Mouse (Mus musculus) ES-E14 (cell line): ENCODE results near the gene Piezo1. TPM values are rescaled to one million over a fixed set of nuclear protein-coding genes. Genes with fewer than 3 reads are reported as not detected.

Experiments used
- DNase-seq: peaks from one replicate; pipeline ENCODE4 v3.0.0-alpha.2; 2013; ENCODE audit warnings: low read depth, low spot score
- H3K27ac ChIP-seq: 2 replicates; pipeline ENCODE4 v1.5.1; 2012; ENCODE audit warnings: low read depth, mild to moderate bottlenecking, low read length, moderate library complexity, mixed read lengths; ENCODE audit not compliant: poor library complexity, insufficient read depth, severe bottlenecking
- H3K36me3 ChIP-seq: 2 replicates; pipeline ENCODE4 v1.6.1; 2012; ENCODE audit warnings: mild to moderate bottlenecking, low read length, moderate library complexity, mixed read lengths; ENCODE audit not compliant: control insufficient read depth, poor library complexity, insufficient read depth, severe bottlenecking
- H3K4me1 ChIP-seq, 2 experiments: fragments of 150-350 bp in 1 of 2; sonication (generic) in 1 of 2; 2 replicates each; pipeline ENCODE4 v1.6.1; 2012; ENCODE audit warnings: low read length in 2 of 2, mild to moderate bottlenecking in 1 of 2, mixed read lengths in 1 of 2; ENCODE audit not compliant: control insufficient read depth in 2 of 2, insufficient read depth in 2 of 2, poor library complexity in 1 of 2
- H3K4me3 ChIP-seq, 2 experiments: fragments of 150-350 bp in 1 of 2; sonication (generic) in 1 of 2; 2 replicates each; pipeline ENCODE4 v1.5.1; 2012; ENCODE audit warnings: low read length in 2 of 2, low read depth in 1 of 2, mild to moderate bottlenecking in 1 of 2, mixed read lengths in 1 of 2; ENCODE audit not compliant: insufficient read depth in 1 of 2, poor library complexity in 1 of 2, severe bottlenecking in 1 of 2
- H3K9ac ChIP-seq: 2 replicates; pipeline ENCODE4 v1.6.1; 2012; ENCODE audit warnings: low read depth, mild to moderate bottlenecking, low read length, mixed read lengths; ENCODE audit not compliant: poor library complexity, insufficient read depth, severe bottlenecking
- H3K9me3 ChIP-seq: fragments of 150-350 bp; sonication (generic); 2 replicates; pipeline ENCODE4 v1.6.1; 2012; ENCODE audit warnings: low read depth, mild to moderate bottlenecking, low read length; ENCODE audit not compliant: control insufficient read depth, insufficient read depth
- CHD2 ChIP-seq: IDR thresholded peaks from 2 replicates; pipeline ENCODE4 v1.6.1; 2014; ENCODE audit warnings: mild to moderate bottlenecking, low read depth, low read length, inconsistent platforms
- HCFC1 ChIP-seq: IDR thresholded peaks from 2 replicates; pipeline ENCODE4 v1.6.1; 2012; ENCODE audit warnings: low read length, inconsistent platforms, borderline replicate concordance; ENCODE audit not compliant: insufficient read depth
- MAFK ChIP-seq: IDR thresholded peaks from 2 replicates; pipeline ENCODE4 v1.6.1; 2014; ENCODE audit warnings: mild to moderate bottlenecking, low read depth, low read length, inconsistent platforms; ENCODE audit not compliant: insufficient read depth
- ZC3H11A ChIP-seq: IDR thresholded peaks from 2 replicates; pipeline ENCODE4 v1.6.1; 2012; ENCODE audit warnings: low read depth, mild to moderate bottlenecking, inconsistent platforms, low read length, borderline replicate concordance
- ZNF384 ChIP-seq: IDR thresholded peaks from 2 replicates; pipeline ENCODE4 v1.6.1; 2012; ENCODE audit warnings: low read depth, low read length, inconsistent platforms
- in situ Hi-C, 2 experiments: fragments of 600-800 bp; cut with MboI; formaldehyde crosslinking; loops; one replicate each; pipeline ENCODE4 v1.15.1; 2025; ENCODE audit warnings: low sequenced_read_pairs in 2 of 2, inconsistent platforms in 1 of 2; ENCODE audit not compliant: unreplicated experiment in 2 of 2
- total RNA-seq: library from RNA; depleted of rRNA; stranded (reverse); fragments of 300-350 nt; gene quantifications from 2 replicates; pipeline ENCODE4 v1.2.3, GENCODE M21; 2012

The Piezo1 gene
- total RNA-seq, 1 experiment = 204 TPM

DNA sequence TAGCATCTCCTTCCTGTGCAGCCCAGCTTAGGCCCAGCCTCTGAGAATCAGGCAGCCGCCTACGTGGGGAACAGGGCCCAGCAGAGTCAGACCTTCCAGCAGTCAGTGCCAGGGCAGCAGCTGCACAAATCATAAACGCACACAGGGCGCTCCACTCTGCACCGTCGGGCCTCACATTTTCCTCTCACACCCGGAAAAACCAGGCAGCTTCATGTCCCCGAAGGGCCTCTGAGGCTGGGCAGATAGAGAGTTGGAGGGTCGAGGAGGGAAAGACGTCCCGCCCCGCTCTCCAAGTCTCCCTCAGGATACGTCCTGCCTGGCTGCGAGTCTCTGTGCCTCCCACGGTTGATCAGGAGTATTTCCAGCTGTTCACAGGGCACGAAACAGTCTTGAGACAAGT, 39.6 kb downstream of the Piezo1 start:
- no peak overlapping the region for H3K27ac ChIP-seq
- peaks cover 14% of the 10 kb centered on the region; the same call in 1 of the 2 replicates for H3K36me3 ChIP-seq
- in situ Hi-C loops = no loop called here
- H3K4me1 ChIP-seq = peaks cover 3 to 12% of the 10 kb centered on the region in 2 experiments; a peak in 2 of 4 replicates
- no peak for DNase-seq
- H3K9ac ChIP-seq = no peak overlapping the region
- H3K4me3 ChIP-seq = no peak overlapping the region
- TF ChIP-seq HCFC1 = no peak
- no peaks in the 10 kb centered on the region for H3K9me3 ChIP-seq

- H3K4me3 ChIP-seq = no peak overlapping the region
- DNase-seq = peak; percentile 63
- H3K4me1 ChIP-seq = peaks cover 2 to 15% of the 10 kb centered on the region in 2 experiments; a peak in 1 of 4 replicates
- H3K9ac ChIP-seq = no peak overlapping the region
- in situ Hi-C loops = no loop called here
- H3K36me3 ChIP-seq = peaks cover 57% of the 10 kb centered on the region
- no peaks in the 10 kb centered on the region for H3K9me3 ChIP-seq
- no peak overlapping the region for H3K27ac ChIP-seq
- peak; percentile 86; the same call in 1 of the 2 replicates for TF ChIP-seq ZC3H11A
- TF ChIP-seq HCFC1 = 0 out of 2 replicates have a peak, but pooled peaks have one; percentile 27
- TF ChIP-seq CHD2 = no peak
- TF ChIP-seq MAFK = no peak
- no peak for TF ChIP-seq ZNF384
Observed at GRCm38 (mm10) chr8:122500856-122501255, 50.3 kb downstream of the Piezo1 start.

GRCm38 (mm10) chr8:122497912-122498311, 53.2 kb downstream of the Piezo1 start:
- Histone ChIP-seq H3K4me1 (peaks cover 2 to 8% of the 10 kb centered on the region in 2 experiments; a peak in 1 of 4 replicates), H3K9ac (no peak overlapping the region), H3K4me3 (peak overlapping the region in 1 of 2 experiments; percentile 1; a peak in 1 of 4 replicates), H3K27ac (no peak overlapping the region; the same call in 1 of the 2 replicates), H3K9me3 (no peaks in the 10 kb centered on the region), H3K36me3 (peaks cover 71% of the 10 kb centered on the region)
- TF ChIP-seq HCFC1 (no peak), ZC3H11A (no peak)
- DNase-seq = peak; percentile 58
- in situ Hi-C loops = no loop called here

DNA sequence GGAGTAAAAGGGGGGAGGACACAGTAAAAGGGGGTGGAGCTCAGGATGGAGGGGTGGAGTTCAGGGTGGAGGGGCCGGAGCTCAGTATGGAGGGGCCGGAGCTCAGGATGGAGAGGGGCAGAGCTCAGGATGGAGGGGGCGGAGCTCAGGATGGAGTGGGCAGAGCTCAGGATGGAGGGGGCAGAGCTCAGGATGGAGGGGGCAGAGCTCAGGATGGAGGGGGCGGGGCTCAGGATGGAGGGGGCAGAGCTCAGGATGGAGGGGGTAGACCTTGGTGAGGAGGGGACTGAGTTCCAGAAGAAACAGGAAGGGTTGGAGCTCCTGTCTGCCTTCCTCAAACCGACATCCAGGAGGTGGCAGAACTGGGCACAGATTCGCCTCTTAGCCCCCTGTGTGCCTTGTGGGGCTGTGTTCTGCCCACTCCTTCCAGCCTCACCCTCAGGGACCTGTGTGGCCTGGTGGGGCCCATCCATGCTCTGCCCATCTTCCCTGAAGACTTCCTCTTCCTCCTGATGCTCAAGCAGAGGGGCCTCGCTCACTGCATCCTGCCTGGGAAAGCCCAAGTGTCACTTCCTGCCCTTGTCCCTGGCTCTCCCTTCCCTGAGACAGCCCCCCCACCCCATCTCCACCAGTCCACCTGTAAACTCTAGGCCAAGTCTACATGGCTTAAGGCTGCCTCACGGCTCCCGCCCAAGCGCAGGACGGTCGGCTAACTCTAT, 54.0 kb downstream of the Piezo1 start:
- Histone ChIP-seq H3K9ac (no peak overlapping the region), H3K4me1 (peaks cover 2 to 8% of the 10 kb centered on the region in 2 experiments; a peak in 1 of 4 replicates), H3K9me3 (no peaks in the 10 kb centered on the region), H3K27ac (no peak overlapping the region), H3K36me3 (peaks cover 76% of the 10 kb centered on the region), H3K4me3 (peak overlapping the region; percentile 1 to 31; a peak in 2 of 4 replicates)
- TF ChIP-seq CHD2 (no peak), HCFC1 (no peak)
- DNase-seq = no peak
- in situ Hi-C loops = no loop called here

GRCm38 (mm10) chr8:122488387-122488786, 62.7 kb downstream of the Piezo1 start:
- no peak overlapping the region for H3K27ac ChIP-seq
- H3K9me3 ChIP-seq = no peaks in the 10 kb centered on the region

More at GRCm38 (mm10) chr8:122488387-122488786, 62.7 kb downstream of the Piezo1 start:
- Histone ChIP-seq H3K9ac (no peak overlapping the region), H3K4me1 (peaks cover 0 to 2% of the 10 kb centered on the region in 2 experiments; a peak in 1 of 4 replicates), H3K36me3 (peaks cover 90% of the 10 kb centered on the region), H3K4me3 (no peak overlapping the region)
- in situ Hi-C loops = no loop called here
- no peak for DNase-seq
- no peak for TF ChIP-seq ZNF384
- TF ChIP-seq CHD2 = no peak
- TF ChIP-seq ZC3H11A = no peak
- TF ChIP-seq HCFC1 = no peak
- TF ChIP-seq MAFK = no peak
